ENCODE assay signal across 9 mouse cellular contexts in genomic region chrX:10063781-10064180, GRCm38 (mm10). TPM values are rescaled to one million over a fixed set of nuclear protein-coding genes. Genes with fewer than 3 reads are reported as not detected.
DNase-seq lines count a peak whose midpoint lies in the region; ATAC-seq lines count a peak whose summit lies in the region.
"Had no signal": no experiment of that assay in that cellular context is flagged by ENCODE, and none has a peak within 500 bp of the region (broad histone marks: within the 10 kb centered on the region; RNA-seq: fewer than 3 reads in every experiment).

No protein-coding gene starts in this region.

- no peak for ATAC-seq in cerebellum, adult (ENCODE audit: insufficient number of reproducible peaks, low FRiP score, low TSS enrichment)

- intact Hi-C loops in gastrocnemius, postnatal 14 days (cut with DNase I; ENCODE audit: low total_unique reads): no loop called here

- DNase-seq in cerebellum, adult 11-12 months: peak; percentile 11
- peak; percentile 19 for DNase-seq in heart, adult 8-10 months (ENCODE audit: low spot score)
- DNase-seq in heart, postnatal 4 days: no peak
- DNase-seq in A20 (ENCODE audit: low read depth, low spot score): peak; percentile 6
- peak; percentile 13 for DNase-seq in gastrocnemius, postnatal 14 days
- DNase-seq in urinary bladder, postnatal 36 days (ENCODE audit: low spot score in 2 of 2): no peak
- DNase-seq in thymus, postnatal 10 days (ENCODE audit: low spot score in 2 of 2): no peak
- DNase-seq: kidney, adult 9 months had no signal

RNA-seq across cellular contexts. Expression of gene Srpx, which starts 53.7 kb away (rescaled TPM):
- 1 to 10 TPM; 2.2 to 3.8 (median 3.2) TPM for total RNA-seq in heart, adult 8-10 months (2022)
- 10 to 100 TPM; 11.8 to 12.0 TPM for total RNA-seq in heart, postnatal 4 days (2021)
- total RNA-seq in gastrocnemius, postnatal 14 days (2021): 10 to 100 TPM; 14.1 to 14.2 TPM

Comparison
In these comparisons a context has a peak if more than half of its experiments do, and no peak if none do; other contexts are left out.
1. DNase-seq: peak in cerebellum, adult 11-12 months (single experiment), heart, adult 8-10 months (single experiment), A20 (single experiment) and gastrocnemius, postnatal 14 days (single experiment); none in heart, postnatal 4 days (single experiment), urinary bladder, postnatal 36 days (0 of 2) and thymus, postnatal 10 days (0 of 2).